Mouse (Mus musculus) cerebral cortex, adult 2 months (tissue): ENCODE measurements around the gene Scn2a.

Experiments
- WGBS: fragments of 180-500 bp; shearing (Covaris S2); methylation state at CpG from one replicate; pipeline ENCODE4 v1.1.7; 2018; 5-methylcytosine and 5-hydroxymethylcytosine counted together

The Scn2a gene

GRCm38 (mm10) chr2:65722219-65722800 lies 101.7 kb downstream of the Scn2a start:
- WGBS: 57% methylated on average over 6 of the region's 6 CpGs

DNA sequence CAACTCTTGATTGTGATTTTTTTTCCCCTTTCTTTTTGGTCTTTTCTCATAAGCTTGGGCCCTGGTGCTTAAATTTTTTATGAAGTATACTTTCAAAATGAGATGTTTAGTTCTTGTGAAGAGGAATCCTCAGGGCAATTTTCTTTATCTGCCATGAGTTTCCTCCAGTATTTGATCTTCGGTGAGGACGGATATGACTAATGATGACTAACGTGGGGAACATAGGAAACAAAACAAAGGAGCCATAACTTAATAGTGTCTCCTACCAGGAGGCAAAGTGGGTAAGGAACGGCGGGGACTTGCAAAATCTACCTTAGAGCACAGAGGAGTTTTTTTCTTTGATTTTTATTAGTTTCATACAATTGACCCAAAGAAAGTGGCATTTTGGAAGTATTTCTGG lies 124.8 kb downstream of the Scn2a start:
- whole genome bisulfite sequencing: 69% methylated on average over 5 of the region's 5 CpGs

DNA sequence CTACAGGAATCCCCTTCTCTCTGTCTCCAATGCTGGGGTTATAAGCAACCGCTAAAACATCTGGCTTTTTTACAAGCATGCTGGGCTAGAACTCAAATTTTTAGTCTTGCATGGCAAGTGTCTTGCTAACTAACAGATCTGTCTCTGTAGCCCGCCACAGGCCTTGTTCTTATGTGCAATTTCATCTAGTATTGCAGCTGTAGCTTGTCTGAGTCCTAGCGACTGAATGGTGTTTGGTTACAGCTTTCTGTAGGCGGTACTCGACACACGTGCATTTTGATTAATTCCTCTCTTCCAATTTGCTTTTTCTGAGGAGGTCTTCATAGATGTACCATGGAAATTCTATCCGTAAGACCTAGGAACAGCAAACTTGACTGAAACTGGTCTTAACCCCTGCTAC lies 161.9 kb downstream of the Scn2a start:
- WGBS: 73% methylated on average over 7 of the region's 7 CpGs

DNA sequence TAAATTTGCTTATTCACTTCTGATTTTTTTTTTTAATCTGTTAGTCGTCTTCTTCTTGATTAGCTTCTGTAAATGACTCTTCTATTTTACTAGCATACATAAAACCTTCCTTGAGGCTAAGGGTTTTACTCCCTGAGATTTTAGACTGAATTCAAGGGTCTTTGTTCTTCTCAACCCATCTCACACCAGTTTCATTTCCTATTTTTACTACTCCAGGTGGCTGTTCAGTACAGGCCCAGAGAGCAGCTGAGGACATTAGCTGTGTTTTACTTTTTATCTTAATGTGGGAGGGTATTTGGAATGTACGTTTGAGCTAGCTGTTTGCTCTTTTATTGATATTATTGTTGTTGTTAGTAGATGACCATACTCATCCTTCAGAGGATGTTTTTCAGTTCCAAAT lies 162.8 kb downstream of the Scn2a start:
- 71% methylated on average over 2 of the region's 2 CpGs for WGBS

GRCm38 (mm10) chr2:65792516-65792915 lies 171.9 kb downstream of the Scn2a start:
- 10% methylated on average over 3 of the region's 3 CpGs for WGBS

DNA sequence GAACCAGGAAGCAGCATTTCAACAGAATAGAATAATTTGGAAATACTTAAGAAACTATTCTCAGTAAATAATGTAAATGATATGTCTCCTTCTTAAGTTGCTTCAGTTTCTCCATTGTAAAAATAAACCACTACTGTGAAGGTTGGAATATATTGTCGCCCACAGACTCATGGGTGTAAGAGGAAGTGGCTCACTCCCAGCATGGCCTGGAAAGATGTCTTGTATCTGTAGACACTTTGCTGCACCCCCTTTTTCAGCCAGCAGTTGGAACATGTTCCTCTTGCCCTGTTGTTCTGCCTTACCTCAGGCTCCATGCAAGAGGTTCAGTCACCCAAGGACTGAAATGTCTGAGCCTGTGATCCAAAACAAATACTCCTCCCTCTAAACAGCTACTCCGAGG lies 173.0 kb downstream of the Scn2a start:
- 52% methylated on average over 2 of the region's 2 CpGs for WGBS

DNA sequence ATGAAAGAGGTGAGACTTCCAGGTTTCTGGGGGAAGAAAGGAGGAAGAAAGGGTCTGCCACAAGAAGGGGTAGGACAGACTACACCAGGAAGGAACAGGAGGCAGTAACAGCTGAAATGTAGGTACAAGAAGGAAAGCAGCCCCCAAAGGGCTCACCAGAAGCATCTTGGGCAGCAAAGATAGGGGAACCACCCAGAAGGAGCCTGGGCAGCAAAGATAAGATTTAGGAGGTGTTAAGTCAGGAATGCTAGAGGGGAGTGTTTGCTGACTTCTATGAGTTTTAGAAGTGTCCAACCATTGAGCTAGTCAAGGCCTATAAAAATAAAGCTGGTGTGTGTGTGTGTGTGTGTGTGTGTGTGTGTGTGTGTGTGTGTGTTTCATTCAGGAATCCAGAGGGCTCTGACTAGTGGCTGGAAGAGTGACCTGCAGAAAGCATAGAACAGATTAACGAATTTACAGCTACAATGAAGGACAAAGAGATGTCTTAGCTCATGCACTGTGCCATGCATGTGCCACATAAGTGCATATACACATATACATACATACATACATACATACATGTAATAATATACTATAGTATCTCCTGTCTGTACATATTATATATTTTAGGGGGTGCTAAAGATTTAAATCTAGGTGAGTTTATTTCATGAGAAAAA lies 180.6 kb downstream of the Scn2a start:
- WGBS: 65% methylated on average over 1 of the region's 1 CpGs

- 94% methylated on average over 6 of the region's 6 CpGs for WGBS
Observed at GRCm38 (mm10) chr2:65806556-65806955, 186.0 kb downstream of the Scn2a start.

DNA sequence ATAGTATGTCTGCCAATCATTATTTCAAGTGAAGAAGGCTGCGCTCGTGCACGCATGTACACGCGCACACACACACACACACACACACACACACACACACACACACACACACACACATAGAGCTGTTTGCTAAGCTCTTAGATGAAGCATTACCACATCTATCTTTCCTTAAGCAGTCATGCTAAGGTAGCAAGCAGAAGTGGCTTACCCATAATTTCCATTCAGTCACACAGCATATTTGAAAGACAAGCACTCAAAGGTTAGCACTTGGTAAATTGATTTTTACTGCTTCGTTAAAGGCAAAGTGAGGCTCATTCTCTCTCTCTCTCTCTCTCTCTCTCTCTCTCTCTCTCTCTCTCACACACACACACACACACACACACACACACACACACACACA lies 190.6 kb downstream of the Scn2a start:
- 78% methylated on average over 6 of the region's 6 CpGs for WGBS
